Mouse (Mus musculus): Measurements from ENCODE around the gene Gan. TPM values are rescaled to one million over a fixed set of nuclear protein-coding genes. Genes with fewer than 3 reads are reported as not detected.

The Gan gene
- polyA plus RNA-seq, 1 experiment from 2014 or later: 3.5 TPM

GRCm38 (mm10) chr8:117244601-117245000 lies 86.7 kb downstream of the Gan start:
- H3K27ac ChIP-seq (replicated peaks): no peak overlapping the region
- H3K4me1 ChIP-seq: no peaks in the 10 kb centered on the region
- 59% methylated on average over 6 of the region's 6 CpGs for WGBS
- no peak overlapping the region for H3K4me2 ChIP-seq (replicated peaks)
- no peaks in the 10 kb centered on the region for H3K36me3 ChIP-seq
- no peaks in the 10 kb centered on the region for H3K9me3 ChIP-seq
- no peak for ATAC-seq (replicated peaks)
- no peak overlapping the region for H3K4me3 ChIP-seq
- no peaks in the 10 kb centered on the region for H3K27me3 ChIP-seq
- H3K9ac ChIP-seq (replicated peaks): no peak overlapping the region

GRCm38 (mm10) chr8:117248341-117248740 lies 90.4 kb downstream of the Gan start:
- no peaks in the 10 kb centered on the region for H3K36me3 ChIP-seq
- H3K4me3 ChIP-seq: no peak overlapping the region
- no peaks in the 10 kb centered on the region for H3K27me3 ChIP-seq
- no peak overlapping the region for H3K27ac ChIP-seq (replicated peaks)
- no peaks in the 10 kb centered on the region for H3K4me1 ChIP-seq
- no peaks in the 10 kb centered on the region for H3K9me3 ChIP-seq
- H3K4me2 ChIP-seq (replicated peaks): no peak overlapping the region
- no peak overlapping the region for H3K9ac ChIP-seq (replicated peaks)
- no peak for ATAC-seq (replicated peaks)
- 90% methylated on average over 11 of the region's 11 CpGs for WGBS

GRCm38 (mm10) chr8:117251086-117251681 lies 93.2 kb downstream of the Gan start:
- H3K36me3 ChIP-seq: no peaks in the 10 kb centered on the region
- no peak overlapping the region for H3K9ac ChIP-seq (replicated peaks)
- H3K4me2 ChIP-seq (replicated peaks): no peak overlapping the region
- no peaks in the 10 kb centered on the region for H3K4me1 ChIP-seq
- H3K9me3 ChIP-seq: no peaks in the 10 kb centered on the region
- ATAC-seq (replicated peaks): no peak
- H3K4me3 ChIP-seq: no peak overlapping the region
- H3K27ac ChIP-seq (replicated peaks): no peak overlapping the region
- 27% methylated on average over 7 of the region's 7 CpGs for WGBS
- no peaks in the 10 kb centered on the region for H3K27me3 ChIP-seq

GRCm38 (mm10) chr8:117252650-117253049 lies 94.7 kb downstream of the Gan start:
- Histone ChIP-seq H3K36me3 (no peaks in the 10 kb centered on the region), H3K9me3 (no peaks in the 10 kb centered on the region), H3K4me3 (no peak overlapping the region), H3K9ac (replicated peaks) (no peak overlapping the region), H3K27me3 (no peaks in the 10 kb centered on the region), H3K4me1 (no peaks in the 10 kb centered on the region), H3K4me2 (replicated peaks) (no peak overlapping the region), H3K27ac (replicated peaks) (no peak overlapping the region)
- 94% methylated on average over 8 of the region's 8 CpGs for WGBS
- no peak for ATAC-seq (replicated peaks)

GRCm38 (mm10) chr8:117253390-117254269 lies 95.7 kb downstream of the Gan start:
- no peak overlapping the region for H3K4me3 ChIP-seq
- H3K27me3 ChIP-seq: no peaks in the 10 kb centered on the region
- ATAC-seq (replicated peaks): no peak
- H3K9me3 ChIP-seq: no peaks in the 10 kb centered on the region
- H3K9ac ChIP-seq (replicated peaks): no peak overlapping the region
- peaks cover 3% of the 10 kb centered on the region for H3K4me1 ChIP-seq
- 89% methylated on average over 17 of the region's 17 CpGs for WGBS
- no peaks in the 10 kb centered on the region for H3K36me3 ChIP-seq
- H3K4me2 ChIP-seq (replicated peaks): no peak overlapping the region
- H3K27ac ChIP-seq (replicated peaks): no peak overlapping the region

GRCm38 (mm10) chr8:117254496-117254895 lies 96.6 kb downstream of the Gan start:
- Histone ChIP-seq H3K4me1 (peaks cover 12% of the 10 kb centered on the region), H3K9ac (replicated peaks) (no peak overlapping the region), H3K36me3 (no peaks in the 10 kb centered on the region), H3K4me3 (no peak overlapping the region), H3K4me2 (replicated peaks) (no peak overlapping the region), H3K9me3 (no peaks in the 10 kb centered on the region), H3K27me3 (no peaks in the 10 kb centered on the region), H3K27ac (replicated peaks) (no peak overlapping the region)
- ATAC-seq (replicated peaks): no peak
- WGBS: 83% methylated on average over 6 of the region's 6 CpGs

- Histone ChIP-seq H3K9me3 (no peaks in the 10 kb centered on the region), H3K9ac (replicated peaks) (peak overlapping the region; percentile 79), H3K27me3 (no peaks in the 10 kb centered on the region), H3K4me3 (peak overlapping the region; percentile 73), H3K4me2 (replicated peaks) (peak overlapping the region; percentile 90), H3K4me1 (peaks cover 29% of the 10 kb centered on the region), H3K27ac (replicated peaks) (peak overlapping the region; percentile 91), H3K36me3 (no peaks in the 10 kb centered on the region)
- 1% methylated on average over 82 of the region's 92 CpGs for WGBS
- ATAC-seq (replicated peaks): peak; percentile 88
These were observed 98.5 kb downstream of the Gan start for GRCm38 (mm10) chr8:117256292-117256938.

- no peaks in the 10 kb centered on the region for H3K36me3 ChIP-seq
- peak within 1 kb of the TSS; percentile 79 for H3K9ac ChIP-seq (replicated peaks)
- no peaks in the 10 kb centered on the region for H3K9me3 ChIP-seq
- peaks cover 38% of the 10 kb centered on the region for H3K4me1 ChIP-seq
- under 1% methylated on average over 54 of the region's 65 CpGs for WGBS
- ATAC-seq (replicated peaks): peak; percentile 14
- peak within 1 kb of the TSS; percentile 91 for H3K27ac ChIP-seq (replicated peaks)
- H3K4me3 ChIP-seq: peak within 1 kb of the TSS; percentile 73
- H3K4me2 ChIP-seq (replicated peaks): peak within 1 kb of the TSS; percentile 90
- H3K27me3 ChIP-seq: no peaks in the 10 kb centered on the region
These were observed 99.3 kb downstream of the Gan start, which contains the start of gene Cmip for GRCm38 (mm10) chr8:117257029-117257820. Gene Cmip, plus strand, starts transcription at chr8:117257064.

- H3K4me1 ChIP-seq: peaks cover 44% of the 10 kb centered on the region
These were observed 100.1 kb downstream of the Gan start for GRCm38 (mm10) chr8:117257821-117258575.

GRCm38 (mm10) chr8:117258576-117259040 lies 100.7 kb downstream of the Gan start:
- peak overlapping the region; percentile 90 for H3K4me2 ChIP-seq (replicated peaks)
- no peaks in the 10 kb centered on the region for H3K9me3 ChIP-seq
- 43% methylated on average over 6 of the region's 6 CpGs for WGBS
- no peaks in the 10 kb centered on the region for H3K27me3 ChIP-seq
- peaks cover 46% of the 10 kb centered on the region for H3K4me1 ChIP-seq
- peak overlapping the region; percentile 79 for H3K9ac ChIP-seq (replicated peaks)
- peak overlapping the region; percentile 73 for H3K4me3 ChIP-seq
- no peak for ATAC-seq (replicated peaks)
- peak overlapping the region; percentile 91 for H3K27ac ChIP-seq (replicated peaks)
- no peaks in the 10 kb centered on the region for H3K36me3 ChIP-seq

More at GRCm38 (mm10) chr8:117257821-117258575, 100.1 kb downstream of the Gan start:
- ATAC-seq (replicated peaks): 0 out of 2 replicates have a peak, but pooled peaks have one; percentile 17
- peak overlapping the region; percentile 91 for H3K27ac ChIP-seq (replicated peaks)
- WGBS: 2% methylated on average over 22 of the region's 22 CpGs
- H3K27me3 ChIP-seq: no peaks in the 10 kb centered on the region
- no peaks in the 10 kb centered on the region for H3K9me3 ChIP-seq
- peak overlapping the region; percentile 79 for H3K9ac ChIP-seq (replicated peaks)
- H3K4me3 ChIP-seq: peak overlapping the region; percentile 73
- H3K4me2 ChIP-seq (replicated peaks): peak overlapping the region; percentile 90
- H3K36me3 ChIP-seq: no peaks in the 10 kb centered on the region

Data from forebrain, embryonic 15.5 days (tissue).